Mouse (Mus musculus) gastrocnemius, adult 2 months (tissue): ENCODE measurements around the gene Cldn3. TPM values are rescaled to one million over a fixed set of nuclear protein-coding genes. Genes with fewer than 3 reads are reported as not detected.
"Not testable (repeated sequence)": the region's sequence is repeated elsewhere in the genome, so short reads cannot be mapped to it uniquely, and the experiment has no call there.

ENCODE experiments used
- DNase-seq: peaks from one replicate; pipeline ENCODE4 v3.0.0; 2022
- H3K27ac ChIP-seq: fragments of 200-600 bp; 2 replicates; pipeline ENCODE4 v1.8.1; 2022; ENCODE audit warnings: mild to moderate bottlenecking
- H3K4me3 ChIP-seq: fragments of 200-600 bp; 2 replicates; pipeline ENCODE4 v1.8.1; 2022; ENCODE audit warnings: mild to moderate bottlenecking, moderate library complexity
- CTCF ChIP-seq: fragments of 200-600 bp; IDR thresholded peaks from 2 replicates; pipeline ENCODE4 v1.8.1; 2022; ENCODE audit warnings: antibody characterized with exemption, mild to moderate bottlenecking, moderate library complexity
- intact Hi-C: fragments of 180-260 bp; cut with DNase I; formaldehyde crosslinking; loops from one replicate; pipeline ENCODE4 v1.15.1; 2025
- long read RNA-seq, 2 experiments: library from polyadenylated mRNA; stranded (forward); transcript quantifications; one replicate each; pipeline ENCODE4 v2.0.0; 2021
- total RNA-seq, 2 experiments: library from RNA; stranded (reverse); gene quantifications; 2 replicates each; pipeline ENCODE4 v1.2.3; 2021

The Cldn3 gene
- not detected for total RNA-seq
- long read RNA-seq, experiment 1: 0 reads
- long read RNA-seq, experiment 2, partial matches to known transcripts: 0 of 1 reads
- long read RNA-seq, experiment 2, other reads (novel, unspliced or antisense): 0 of 1 reads

DNA sequence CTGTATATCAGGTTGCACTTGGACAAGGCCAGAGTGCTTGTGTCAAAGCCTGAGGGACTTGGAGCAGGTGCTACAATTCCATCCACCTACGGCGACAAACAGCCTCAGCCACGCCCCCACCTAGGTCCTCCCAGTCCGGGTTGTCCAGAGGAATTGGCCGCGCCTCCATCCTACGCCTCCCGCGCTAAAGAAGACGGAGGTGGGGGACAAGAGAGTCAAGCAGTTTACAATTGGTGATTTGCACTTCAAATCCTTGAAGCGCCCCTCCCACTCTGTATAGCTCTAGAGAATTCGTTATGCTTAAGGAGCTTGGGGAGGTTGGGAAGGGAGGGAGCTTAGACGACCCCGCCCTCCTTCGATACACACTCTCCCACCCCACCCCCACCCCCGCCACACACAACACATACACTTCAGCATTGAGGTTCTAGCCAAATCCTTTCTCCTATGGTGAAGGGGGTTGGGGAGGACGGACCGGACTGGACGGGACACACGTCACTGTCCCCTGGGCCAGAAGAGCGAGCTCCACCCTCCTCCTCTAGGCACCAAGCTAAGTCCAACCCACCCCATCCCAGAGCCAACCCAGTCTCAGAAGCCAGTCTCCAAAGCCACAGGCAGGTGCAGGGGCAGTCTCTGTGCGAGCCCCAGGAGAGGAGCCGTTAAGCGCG is at the start of gene Cldn3:
Gene Cldn3 (plus strand): TSS at position 582 of the 665 bp plus-strand sequence.
- H3K27ac ChIP-seq: no peak within 1 kb of the TSS
- DNase-seq: peak; percentile 63
- peak within 1 kb of the TSS; percentile 59 for H3K4me3 ChIP-seq
- TF ChIP-seq CTCF: no peak
- intact Hi-C loops: no loop called here

DNA sequence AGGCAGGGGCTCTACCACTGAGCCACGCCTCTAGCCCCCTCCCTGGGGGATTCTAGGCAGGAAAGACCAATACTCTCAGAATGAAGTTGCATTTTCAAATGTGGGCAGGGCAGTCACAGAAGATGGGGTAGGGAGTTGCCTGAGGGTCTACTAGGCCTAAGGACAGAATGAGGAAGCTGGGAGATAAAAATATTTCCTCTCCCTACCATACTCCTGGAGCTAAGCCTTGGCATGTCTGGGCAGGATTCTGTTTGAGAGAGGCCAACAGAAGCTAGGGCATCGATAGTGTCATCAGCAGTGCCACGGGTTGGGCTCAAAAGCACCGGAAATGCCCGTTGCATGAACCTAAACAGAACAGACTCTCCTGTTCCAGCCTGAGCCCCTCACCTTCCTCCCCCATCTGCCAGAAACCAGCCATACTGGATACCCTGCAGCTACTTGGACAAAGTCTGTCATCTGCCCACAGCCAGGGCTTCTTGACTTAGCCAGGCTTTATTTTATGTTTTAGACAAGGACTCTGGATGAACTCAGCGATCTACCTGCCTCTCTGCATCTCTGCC is 49.3 kb upstream of the Cldn3 start:
- Histone ChIP-seq H3K27ac (no peak overlapping the region), H3K4me3 (no peak overlapping the region)
- no peak for TF ChIP-seq CTCF
- no peak for DNase-seq
- intact Hi-C loops: no loop called here

- no peak overlapping the region for H3K4me3 ChIP-seq
- intact Hi-C loops: no loop called here
These were observed 46.9 kb upstream of the Cldn3 start for GRCm38 (mm10) chr5:134939069-134939468.

DNA sequence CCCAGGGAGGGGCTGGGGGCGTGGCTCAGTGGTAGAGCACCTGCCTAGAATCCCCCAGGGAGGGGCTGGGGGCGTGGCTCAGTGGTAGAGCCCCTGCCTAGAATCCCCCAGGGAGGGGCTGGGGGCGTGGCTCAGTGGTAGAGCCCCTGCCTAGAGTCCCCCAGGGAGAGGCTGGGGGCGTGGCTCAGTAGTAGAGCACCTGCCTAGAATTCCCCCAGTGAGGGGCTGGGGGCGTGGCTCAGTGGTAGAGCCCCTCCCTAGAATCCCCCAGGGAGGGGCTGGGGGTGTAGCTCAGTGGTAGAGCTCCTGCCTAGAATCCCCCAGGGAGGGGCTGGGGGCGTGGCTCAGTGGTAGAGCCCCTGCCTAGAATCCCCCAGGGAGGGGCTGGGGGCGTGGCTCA is 46.5 kb upstream of the Cldn3 start:
- DNase-seq, H3K4me3 ChIP-seq, intact Hi-C loops, H3K27ac ChIP-seq: not testable (repeated sequence)

More at GRCm38 (mm10) chr5:134939069-134939468, 46.9 kb upstream of the Cldn3 start:
- TF ChIP-seq CTCF: no peak
- H3K27ac ChIP-seq: no peak overlapping the region
- DNase-seq: no peak

GRCm38 (mm10) chr5:134941472-134942209 is 44.4 kb upstream of the Cldn3 start:
- intact Hi-C loops: no loop called here
- H3K27ac ChIP-seq: no peak overlapping the region
- DNase-seq: no peak
- H3K4me3 ChIP-seq: no peak overlapping the region
- no peak for TF ChIP-seq CTCF

GRCm38 (mm10) chr5:134942740-134943139 is 43.3 kb upstream of the Cldn3 start:
- DNase-seq: no peak
- Histone ChIP-seq H3K27ac (peak overlapping the region; percentile 49), H3K4me3 (no peak overlapping the region)
- intact Hi-C loops: no loop called here
- TF ChIP-seq CTCF: no peak

GRCm38 (mm10) chr5:134944179-134944578 is 41.8 kb upstream of the Cldn3 start:
- no peak overlapping the region for H3K27ac ChIP-seq
- no peak for TF ChIP-seq CTCF
- no peak for DNase-seq
- intact Hi-C loops: no loop called here
- no peak overlapping the region for H3K4me3 ChIP-seq

DNA sequence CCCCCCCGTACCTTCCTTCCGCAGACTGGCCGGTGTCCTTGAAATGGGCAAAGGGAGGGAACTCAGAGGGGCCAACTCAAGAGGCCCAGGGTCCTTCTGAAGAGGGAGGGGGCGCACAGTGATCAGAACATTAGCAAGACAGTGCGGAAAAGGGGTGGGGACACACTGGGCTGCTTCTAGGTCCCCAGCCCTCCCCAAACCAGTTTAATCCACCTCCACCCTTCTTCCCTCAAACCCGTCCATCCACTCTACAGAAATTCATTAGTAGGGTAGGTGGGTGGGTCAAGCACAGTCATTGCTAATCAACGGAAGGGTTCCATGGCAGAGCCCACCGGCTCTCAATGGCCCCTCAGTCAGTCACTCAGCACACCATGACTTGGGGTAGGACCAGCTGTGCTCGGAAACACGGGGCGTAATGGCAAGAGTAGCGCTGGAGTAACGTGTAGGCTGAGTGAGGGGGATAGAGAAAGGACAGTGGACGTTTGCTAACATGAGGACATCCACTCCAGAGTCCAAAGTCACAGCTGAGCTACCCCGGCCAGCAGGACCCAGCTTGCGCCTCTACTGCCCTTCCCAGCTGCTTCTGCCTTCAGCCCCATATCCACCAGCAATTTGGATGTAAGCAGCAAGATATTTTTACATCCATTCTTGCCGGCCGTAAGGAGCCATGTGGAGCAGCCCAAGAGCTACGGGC is 40.6 kb upstream of the Cldn3 start:
- TF ChIP-seq CTCF: no peak
- intact Hi-C loops: no loop called here
- H3K27ac ChIP-seq: no peak overlapping the region
- no peak for DNase-seq
- no peak overlapping the region for H3K4me3 ChIP-seq

GRCm38 (mm10) chr5:134946063-134946856 is 39.8 kb upstream of the Cldn3 start:
- Histone ChIP-seq H3K27ac (no peak overlapping the region), H3K4me3 (no peak overlapping the region)
- TF ChIP-seq CTCF: no peak
- DNase-seq: no peak
- intact Hi-C loops: no loop called here

DNA sequence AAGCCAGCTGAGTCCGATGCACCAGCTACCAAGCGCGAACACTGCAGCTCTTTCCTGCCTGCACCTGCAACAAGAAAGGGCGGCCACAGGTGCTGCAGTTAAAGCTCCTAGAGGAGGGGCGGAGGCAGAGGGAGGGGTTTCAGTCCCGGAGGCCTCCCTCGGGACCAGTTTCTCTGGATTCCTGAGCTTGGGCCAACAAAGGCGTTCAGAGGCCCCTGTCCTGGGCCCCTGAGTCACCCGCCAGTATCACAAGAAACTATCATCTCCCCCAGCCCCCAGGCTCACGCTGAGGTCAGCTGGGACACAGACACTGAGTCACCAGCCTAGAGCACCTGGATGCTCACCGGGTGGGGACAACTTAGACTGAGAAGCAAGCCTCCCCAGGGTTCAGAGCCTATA is 39.2 kb upstream of the Cldn3 start, which contains the start of gene Cldn4:
Gene Cldn4 (minus strand): TSS at position 78 of the 399 bp plus-strand sequence.
- TF ChIP-seq CTCF: no peak
- no peak within 1 kb of the TSS for H3K4me3 ChIP-seq
- no peak within 1 kb of the TSS for H3K27ac ChIP-seq
- intact Hi-C loops: no loop called here
- DNase-seq: no peak

DNA sequence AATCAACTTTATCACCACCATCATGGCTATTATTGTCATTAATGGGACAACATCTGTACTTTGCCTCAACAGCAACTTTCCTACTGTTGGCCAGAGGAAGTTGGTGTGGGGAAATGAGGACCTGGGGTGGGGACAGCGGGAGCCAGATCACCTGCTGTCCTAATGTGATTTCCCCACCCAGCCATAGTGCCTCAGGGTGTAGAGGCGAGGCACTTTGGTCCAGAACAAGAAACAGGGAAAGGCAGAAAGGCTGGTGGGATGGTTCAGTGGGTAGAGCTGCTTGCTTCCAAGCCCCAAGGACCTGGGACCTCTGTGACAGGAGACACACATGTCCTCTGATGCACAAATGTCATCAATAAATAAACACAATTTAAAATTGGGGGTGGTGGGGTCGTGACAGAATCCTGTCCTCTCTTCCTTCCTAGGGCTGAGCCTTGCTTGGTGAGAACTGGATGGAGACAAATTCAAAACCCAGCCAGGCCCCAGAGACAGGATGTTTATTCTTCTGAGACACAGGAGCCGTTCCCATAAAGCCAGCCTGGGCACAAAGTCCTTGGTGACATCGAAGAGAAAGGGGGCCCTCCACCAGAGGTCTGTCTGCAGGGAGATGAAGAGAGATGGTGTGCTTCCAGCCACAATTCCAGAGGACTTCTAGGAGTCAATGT is 38.5 kb upstream of the Cldn3 start:
- H3K4me3 ChIP-seq: no peak overlapping the region
- H3K27ac ChIP-seq: no peak overlapping the region
- intact Hi-C loops: no loop called here
- no peak for DNase-seq
- TF ChIP-seq CTCF: no peak
